22 mouse cellular contexts compared by ENCODE assay signal in genomic region chr2:163189596-163189995, GRCm38 (mm10). TPM values are rescaled to one million over a fixed set of nuclear protein-coding genes. Genes with fewer than 3 reads are reported as not detected.
DNase-seq lines count a peak whose midpoint lies in the region; ATAC-seq and TF ChIP-seq lines count a peak whose summit lies in the region.
"Had no signal": no experiment of that assay in that cellular context is flagged by ENCODE, and none has a peak within 500 bp of the region (broad histone marks: within the 10 kb centered on the region; RNA-seq: fewer than 3 reads in every experiment).

No protein-coding gene starts in this region.

- no peak for TF ChIP-seq CTCF in intestine, postnatal 0 days (IDR thresholded peaks at IDR 0.05; ENCODE audit: low read depth)

- ATAC-seq in forebrain, embryonic 16.5 days = no peak
- ATAC-seq in intestine, embryonic 16.5 days = 0 out of 2 replicates have a peak, but pooled peaks have one; percentile 53
- ATAC-seq in intestine, postnatal 0 days = no peak
- ATAC-seq in neural tube, embryonic 11.5 days (ENCODE audit: insufficient read depth, low FRiP score, low TSS enrichment) = peak; percentile 33; the same call in 1 of the 2 replicates
- ATAC-seq in neural tube, embryonic 15.5 days (ENCODE audit: low FRiP score) = no peak
- ATAC-seq in stomach, embryonic 15.5 days (ENCODE audit: insufficient read depth, low FRiP score, low read depth) = 0 out of 2 replicates have a peak, but pooled peaks have one; percentile 47

- H3K9ac ChIP-seq in forebrain, embryonic 16.5 days (replicated peaks; ENCODE audit: low read depth, low read length) = no peak overlapping the region
- H3K9ac ChIP-seq in intestine, embryonic 16.5 days (ENCODE audit: low read depth, low read length) = no peak overlapping the region
- H3K9ac ChIP-seq in intestine, postnatal 0 days (ENCODE audit: low read depth, low read length) = no peak overlapping the region
- no peak overlapping the region for H3K9ac ChIP-seq in neural tube, embryonic 11.5 days (ENCODE audit: low read length)
- H3K9ac ChIP-seq in neural tube, embryonic 15.5 days (replicated peaks) = no peak overlapping the region
- no peak overlapping the region for H3K9ac ChIP-seq in stomach, embryonic 15.5 days
- H3K9ac ChIP-seq: limb, embryonic 13.5 days; liver, embryonic 14.5 days; neural tube, embryonic 13.5 days had no signal

- peaks cover 74% of the 10 kb centered on the region for H3K4me1 ChIP-seq in forebrain, embryonic 10.5 days
- peaks cover 19% of the 10 kb centered on the region for H3K4me1 ChIP-seq in forebrain, embryonic 16.5 days (replicated peaks; ENCODE audit: control insufficient read depth, insufficient read depth, low read length)
- H3K4me1 ChIP-seq in intestine, embryonic 16.5 days (ENCODE audit: control insufficient read depth, insufficient read depth, low read length) = peaks cover 8% of the 10 kb centered on the region
- no peaks in the 10 kb centered on the region for H3K4me1 ChIP-seq in intestine, postnatal 0 days (replicated peaks; ENCODE audit: control insufficient read depth, insufficient read depth, low read length)
- peaks cover 15% of the 10 kb centered on the region for H3K4me1 ChIP-seq in neural tube, embryonic 11.5 days (ENCODE audit: control insufficient read depth, insufficient read depth, low read length)
- peaks cover 10% of the 10 kb centered on the region; the same call in 1 of the 2 replicates for H3K4me1 ChIP-seq in neural tube, embryonic 15.5 days
- 0 out of 2 replicates have a peak, but pooled peaks cover 5% of the 10 kb centered on the region for H3K4me1 ChIP-seq in stomach, embryonic 15.5 days

- H3K27me3 ChIP-seq in forebrain, embryonic 10.5 days (ENCODE audit: poor library complexity, severe bottlenecking) = peaks cover 4% of the 10 kb centered on the region
- no peaks in the 10 kb centered on the region for H3K27me3 ChIP-seq in forebrain, embryonic 16.5 days (replicated peaks; ENCODE audit: control insufficient read depth, insufficient read depth, low read length)
- H3K27me3 ChIP-seq in intestine, embryonic 16.5 days (replicated peaks; ENCODE audit: control insufficient read depth, insufficient read depth, low read length) = no peaks in the 10 kb centered on the region
- H3K27me3 ChIP-seq in intestine, postnatal 0 days (replicated peaks; ENCODE audit: control insufficient read depth, insufficient read depth, low read length) = no peaks in the 10 kb centered on the region
- H3K27me3 ChIP-seq in neural tube, embryonic 11.5 days (ENCODE audit: control insufficient read depth, insufficient read depth, low read length) = no peaks in the 10 kb centered on the region
- H3K27me3 ChIP-seq in neural tube, embryonic 15.5 days (replicated peaks) = peaks cover 26% of the 10 kb centered on the region
- H3K27me3 ChIP-seq in stomach, embryonic 15.5 days (replicated peaks) = no peaks in the 10 kb centered on the region

- no peak for DNase-seq in forebrain, embryonic 10.5 days (ENCODE audit: extremely low spot score, low spot score)
- no peak for DNase-seq in neural tube, embryonic 11.5 days (ENCODE audit: low spot score)
- DNase-seq in adrenal gland, postnatal 10 days = no peak
- DNase-seq: cerebellum, adult 9-11 months; kidney, adult 9 months; kidney, postnatal 36 days; layer of hippocampus, adult 9-11 months; lung, postnatal 4 days; right cerebral cortex, postnatal 25 days; thymus, postnatal 4 days had no signal

- no peaks in the 10 kb centered on the region for H3K36me3 ChIP-seq in forebrain, embryonic 10.5 days (replicated peaks)
- H3K36me3 ChIP-seq in forebrain, embryonic 16.5 days (ENCODE audit: control insufficient read depth, insufficient read depth) = no peaks in the 10 kb centered on the region
- no peaks in the 10 kb centered on the region for H3K36me3 ChIP-seq in intestine, embryonic 16.5 days (ENCODE audit: control insufficient read depth, insufficient read depth, low read length)
- H3K36me3 ChIP-seq in intestine, postnatal 0 days (ENCODE audit: control insufficient read depth, insufficient read depth) = no peaks in the 10 kb centered on the region
- no peaks in the 10 kb centered on the region for H3K36me3 ChIP-seq in neural tube, embryonic 11.5 days (ENCODE audit: control insufficient read depth, insufficient read depth, low read length)
- no peaks in the 10 kb centered on the region for H3K36me3 ChIP-seq in neural tube, embryonic 15.5 days
- H3K36me3 ChIP-seq in stomach, embryonic 15.5 days = no peaks in the 10 kb centered on the region
- H3K36me3 ChIP-seq: limb, embryonic 13.5 days; neural tube, embryonic 13.5 days had no signal

- H3K4me2 ChIP-seq in forebrain, embryonic 16.5 days (ENCODE audit: low read length) = no peak overlapping the region
- H3K4me2 ChIP-seq in intestine, embryonic 16.5 days (ENCODE audit: low read depth, low read length) = no peak overlapping the region
- no peak overlapping the region for H3K4me2 ChIP-seq in intestine, postnatal 0 days (replicated peaks; ENCODE audit: low read depth)
- no peak overlapping the region for H3K4me2 ChIP-seq in neural tube, embryonic 11.5 days (ENCODE audit: low read depth)
- H3K4me2 ChIP-seq in neural tube, embryonic 15.5 days = no peak overlapping the region
- no peak overlapping the region for H3K4me2 ChIP-seq in stomach, embryonic 15.5 days
- H3K4me2 ChIP-seq: limb, embryonic 13.5 days; neural tube, embryonic 13.5 days had no signal

- peak overlapping the region; percentile 20; the same call in 1 of the 2 replicates for H3K4me3 ChIP-seq in forebrain, embryonic 10.5 days
- H3K4me3 ChIP-seq in forebrain, embryonic 16.5 days (replicated peaks; ENCODE audit: low read length) = no peak overlapping the region
- H3K4me3 ChIP-seq in intestine, embryonic 16.5 days (ENCODE audit: low read length) = no peak overlapping the region
- H3K4me3 ChIP-seq in intestine, postnatal 0 days (ENCODE audit: low read depth, low read length) = no peak overlapping the region
- no peak overlapping the region for H3K4me3 ChIP-seq in neural tube, embryonic 11.5 days (ENCODE audit: low read depth, low read length)
- no peak overlapping the region for H3K4me3 ChIP-seq in neural tube, embryonic 15.5 days (replicated peaks)
- H3K4me3 ChIP-seq in stomach, embryonic 15.5 days (replicated peaks) = no peak overlapping the region
- H3K4me3 ChIP-seq: erythroblast, embryonic 14.5 days; limb, embryonic 13.5 days; neural tube, embryonic 13.5 days had no signal

- 7% methylated on average over 5 of the region's 5 CpGs for WGBS in forebrain, embryonic 10.5 days
- WGBS in forebrain, embryonic 16.5 days = 7% methylated on average over 5 of the region's 5 CpGs
- WGBS in intestine, embryonic 16.5 days = 23% methylated on average over 5 of the region's 5 CpGs
- 33% methylated on average over 5 of the region's 5 CpGs for WGBS in intestine, postnatal 0 days
- 23% methylated on average over 5 of the region's 5 CpGs for WGBS in neural tube, embryonic 11.5 days
- WGBS in neural tube, embryonic 15.5 days = 11% methylated on average over 5 of the region's 5 CpGs
- WGBS in stomach, embryonic 15.5 days = 18% methylated on average over 5 of the region's 5 CpGs

- H3K9me3 ChIP-seq in forebrain, embryonic 10.5 days = no peaks in the 10 kb centered on the region
- H3K9me3 ChIP-seq in forebrain, embryonic 16.5 days (ENCODE audit: control insufficient read depth, low read length) = no peaks in the 10 kb centered on the region
- no peaks in the 10 kb centered on the region for H3K9me3 ChIP-seq in intestine, embryonic 16.5 days (ENCODE audit: control insufficient read depth, low read length)
- no peaks in the 10 kb centered on the region for H3K9me3 ChIP-seq in intestine, postnatal 0 days (ENCODE audit: control insufficient read depth)
- no peaks in the 10 kb centered on the region for H3K9me3 ChIP-seq in neural tube, embryonic 11.5 days (ENCODE audit: control insufficient read depth, low read length)
- H3K9me3 ChIP-seq in neural tube, embryonic 15.5 days (replicated peaks) = no peaks in the 10 kb centered on the region
- no peaks in the 10 kb centered on the region for H3K9me3 ChIP-seq in stomach, embryonic 15.5 days
- H3K9me3 ChIP-seq: limb, embryonic 13.5 days; neural tube, embryonic 13.5 days had no signal

- peak overlapping the region; percentile 87 for H3K27ac ChIP-seq in forebrain, embryonic 10.5 days
- H3K27ac ChIP-seq in forebrain, embryonic 16.5 days (ENCODE audit: low read length) = no peak overlapping the region
- no peak overlapping the region for H3K27ac ChIP-seq in intestine, embryonic 16.5 days (ENCODE audit: low read length)
- no peak overlapping the region for H3K27ac ChIP-seq in intestine, postnatal 0 days (ENCODE audit: low read depth, low read length)
- no peak overlapping the region for H3K27ac ChIP-seq in neural tube, embryonic 11.5 days (ENCODE audit: low read depth, low read length)
- no peak overlapping the region for H3K27ac ChIP-seq in neural tube, embryonic 15.5 days (replicated peaks)
- no peak overlapping the region for H3K27ac ChIP-seq in stomach, embryonic 15.5 days
- H3K27ac ChIP-seq: limb, embryonic 13.5 days; liver, embryonic 14.5 days; neural tube, embryonic 13.5 days had no signal

RNA-seq across cellular contexts. Expression of gene Tox2, which starts 13.3 kb away (rescaled TPM):
- polyA plus RNA-seq in forebrain, embryonic 10.5 days (2016; fragmentation: Nextera tagmentation; extraction: Ambion mirVana) = 26.6 and 37.1 TPM in 2 replicates
- 17.6 and 22.9 TPM in 2 replicates for polyA plus RNA-seq in forebrain, embryonic 16.5 days (2015; fragmentation: Nextera tagmentation; extraction: Ambion mirVana)
- 5.6 and 5.7 TPM in 2 replicates for polyA plus RNA-seq in intestine, embryonic 16.5 days (2015; fragmentation: Nextera tagmentation; extraction: Ambion mirVana)
- 2.0 and 3.3 TPM in 2 replicates for polyA plus RNA-seq in intestine, postnatal 0 days (2015; fragmentation: Nextera tagmentation; extraction: Ambion mirVana)
- polyA plus RNA-seq in neural tube, embryonic 11.5 days (2014; fragmentation: Nextera tagmentation; extraction: Ambion mirVana) = 18.0 and 20.3 TPM in 2 replicates
- 20.8 and 23.4 TPM in 2 replicates for polyA plus RNA-seq in neural tube, embryonic 15.5 days (2015; fragmentation: Nextera tagmentation; extraction: Ambion mirVana)
- 4.4 TPM in 2 replicates for polyA plus RNA-seq in stomach, embryonic 15.5 days (2015; fragmentation: Nextera tagmentation; extraction: Ambion mirVana)
- 1 to 10 TPM; 3.9 to 5.0 TPM for total RNA-seq in adrenal gland, postnatal 10 days (2021)
- total RNA-seq: hematopoietic stem cell, adult 5-6 weeks; MEL; monocyte, adult 5-6 weeks had no signal

Comparison
In these comparisons a context has a peak if more than half of its experiments do, and no peak if none do; other contexts are left out.
1. ATAC-seq: peak in intestine, embryonic 16.5 days (single experiment), neural tube, embryonic 11.5 days (single experiment) and stomach, embryonic 15.5 days (single experiment); none in forebrain, embryonic 16.5 days (single experiment), intestine, postnatal 0 days (single experiment) and neural tube, embryonic 15.5 days (single experiment).